Mouse (Mus musculus) gastrocnemius, adult 2 months (tissue): Measurements from ENCODE around the gene Flt3. TPM values are rescaled to one million over a fixed set of nuclear protein-coding genes. Genes with fewer than 3 reads are reported as not detected.
A peak's percentile ranks its signal among the peaks of the same experiment; 100 is the strongest.

Source experiments
- DNase-seq: peaks from one replicate; pipeline ENCODE4 v3.0.0; 2022
- H3K27ac ChIP-seq: fragments of 200-600 bp; 2 replicates; pipeline ENCODE4 v1.8.1; 2022; ENCODE audit warnings: mild to moderate bottlenecking
- H3K4me3 ChIP-seq: fragments of 200-600 bp; 2 replicates; pipeline ENCODE4 v1.8.1; 2022; ENCODE audit warnings: mild to moderate bottlenecking, moderate library complexity
- CTCF ChIP-seq: fragments of 200-600 bp; IDR thresholded peaks from 2 replicates; pipeline ENCODE4 v1.8.1; 2022; ENCODE audit warnings: antibody characterized with exemption, mild to moderate bottlenecking, moderate library complexity
- intact Hi-C: fragments of 180-260 bp; cut with DNase I; formaldehyde crosslinking; loops from one replicate; pipeline ENCODE4 v1.15.1; 2025
- total RNA-seq, 2 experiments: library from RNA; stranded (reverse); gene quantifications; 2 replicates each; pipeline ENCODE4 v1.2.3; 2021

The Flt3 gene
- total RNA-seq, 2 experiments from 2014 or later: not detected

GRCm38 (mm10) chr5:147430936-147431839 lies 30.9 kb upstream of the Flt3 start:
- peak; percentile 73 for DNase-seq
- Histone ChIP-seq H3K4me3 (peak overlapping the region; percentile 97), H3K27ac (peak overlapping the region; percentile 99)
- no peak for TF ChIP-seq CTCF
- intact Hi-C loops: loop anchor here (5.0 kb wide), 2 partner anchors 66 to 111 kb away; no protein-coding TSS in a partner anchor

GRCm38 (mm10) chr5:147430361-147430935 lies 30.2 kb upstream of the Flt3 start:
- DNase-seq: peak; percentile 84
- intact Hi-C loops: loop anchor here (5.0 kb wide), 2 partner anchors 67 to 112 kb away; no protein-coding TSS in a partner anchor
- TF ChIP-seq CTCF: no peak
- peak overlapping the region; percentile 97 for H3K4me3 ChIP-seq
- peak overlapping the region; percentile 99 for H3K27ac ChIP-seq

GRCm38 (mm10) chr5:147429535-147430305 lies 29.4 kb upstream of the Flt3 start, which contains the start of gene Pan3:
TSS of gene Pan3 (plus strand) at chr5:147430161.
- peak; percentile 98 for DNase-seq
- intact Hi-C loops: loop anchor here (5.0 kb wide), 3 partner anchors 68 to 482 kb away; partner anchors contain the start of gene Gtf3a
- no peak for TF ChIP-seq CTCF
- Histone ChIP-seq H3K27ac (peak within 1 kb of the TSS; percentile 99), H3K4me3 (peak within 1 kb of the TSS; percentile 97)

DNA sequence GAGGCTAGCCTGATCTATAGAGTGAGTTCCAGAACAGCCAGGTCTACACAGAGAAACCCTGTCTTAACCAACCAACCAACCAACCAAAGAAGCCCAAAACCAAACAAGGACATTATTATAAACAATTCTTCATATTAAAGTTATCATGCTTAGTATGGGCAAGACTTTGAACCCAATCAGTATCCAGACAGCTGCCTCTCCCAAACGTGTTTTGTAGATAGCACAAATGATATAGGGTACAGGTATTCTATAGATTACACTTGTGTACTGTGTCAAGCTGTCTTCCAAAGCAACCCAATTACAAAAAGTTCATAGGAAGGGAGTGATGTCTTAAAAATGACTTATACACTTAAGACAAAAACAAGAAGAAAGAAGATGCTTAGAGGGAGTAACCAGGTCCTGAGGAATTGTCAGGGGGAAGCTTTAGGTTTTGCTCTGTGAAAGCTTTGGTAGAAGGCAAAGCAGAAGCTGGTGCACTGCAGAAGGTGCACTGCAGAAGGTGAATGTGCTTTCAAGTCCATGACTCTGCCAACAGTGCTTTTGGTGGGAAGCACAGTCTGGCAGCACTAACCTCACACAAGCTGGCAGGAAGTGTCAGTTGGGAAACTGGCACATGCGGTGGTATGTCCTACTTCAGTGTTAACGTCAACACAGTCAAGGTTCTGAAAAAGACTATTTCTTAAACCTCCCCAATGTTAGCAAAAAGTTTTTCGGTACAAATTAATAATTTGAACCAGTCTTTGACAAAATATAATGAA lies 25.9 kb upstream of the Flt3 start:
- Histone ChIP-seq H3K27ac (no peak overlapping the region), H3K4me3 (no peak overlapping the region)
- intact Hi-C loops: loop anchor here (5.0 kb wide), 1 partner anchor 479 kb away; the partner anchor contains the start of gene Gtf3a
- no peak for DNase-seq
- no peak for TF ChIP-seq CTCF

GRCm38 (mm10) chr5:147423612-147424011 lies 23.3 kb upstream of the Flt3 start:
- intact Hi-C loops: no loop called here
- TF ChIP-seq CTCF: no peak; the same call in 1 of the 2 replicates
- H3K4me3 ChIP-seq: no peak overlapping the region
- DNase-seq: peak; percentile 34
- H3K27ac ChIP-seq: no peak overlapping the region

GRCm38 (mm10) chr5:147418394-147419121 lies 18.3 kb upstream of the Flt3 start:
- peak overlapping the region; percentile 45 for H3K4me3 ChIP-seq
- peak; percentile 54 for TF ChIP-seq CTCF
- peak; percentile 72 for DNase-seq
- intact Hi-C loops: loop anchor here (5.0 kb wide), 1 partner anchor 429 kb away; no protein-coding TSS in a partner anchor
- H3K27ac ChIP-seq: 0 out of 2 replicates have a peak overlapping the region, but pooled peaks have one; percentile 16

DNA sequence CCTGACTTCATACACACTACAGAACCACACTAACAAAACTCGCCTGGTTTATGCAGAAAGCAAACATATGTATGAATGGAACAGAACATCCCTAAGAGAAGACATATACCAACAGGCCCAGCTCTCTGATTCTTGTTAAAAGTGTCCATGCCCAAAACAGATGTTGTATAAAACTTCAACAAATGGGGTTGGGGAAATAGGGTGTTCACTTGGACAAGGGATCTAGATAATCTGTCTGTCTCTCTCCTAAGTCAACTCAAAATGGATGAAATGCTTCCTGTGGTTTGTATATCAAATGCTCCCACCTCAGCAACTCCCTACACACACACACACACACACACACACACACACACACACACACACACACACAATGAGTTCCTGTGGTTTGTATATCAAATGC lies 17.7 kb upstream of the Flt3 start:
- intact Hi-C loops: loop anchor here (5.0 kb wide), 1 partner anchor 429 kb away; no protein-coding TSS in a partner anchor
- H3K4me3 ChIP-seq: no peak overlapping the region

DNA sequence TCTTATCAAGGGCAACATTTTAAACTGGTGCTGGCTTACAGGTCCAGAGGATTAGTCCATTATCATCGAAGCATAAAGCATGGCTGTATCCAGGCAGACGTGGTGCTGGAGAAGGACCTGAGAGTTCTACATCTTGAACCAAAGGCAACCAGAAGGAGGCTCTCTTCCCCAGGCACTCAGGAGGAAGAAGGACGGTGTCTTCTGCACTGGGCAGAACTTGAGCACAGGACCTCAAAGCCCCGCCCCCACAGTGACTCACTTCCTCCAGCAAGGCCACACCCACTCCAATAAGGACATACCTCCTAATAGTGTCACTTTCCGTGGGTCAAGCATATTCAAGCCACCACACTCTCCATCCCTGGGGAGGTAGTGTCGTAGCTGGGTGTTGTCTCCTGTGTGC lies 10.3 kb upstream of the Flt3 start:
- no peak for DNase-seq
- Histone ChIP-seq H3K4me3 (no peak overlapping the region), H3K27ac (no peak overlapping the region)
- intact Hi-C loops: no loop called here
- TF ChIP-seq CTCF: no peak

More for the DNA sequence above, 17.7 kb upstream of the Flt3 start:
- no peak for DNase-seq
- H3K27ac ChIP-seq: no peak overlapping the region
- no peak for TF ChIP-seq CTCF

DNA sequence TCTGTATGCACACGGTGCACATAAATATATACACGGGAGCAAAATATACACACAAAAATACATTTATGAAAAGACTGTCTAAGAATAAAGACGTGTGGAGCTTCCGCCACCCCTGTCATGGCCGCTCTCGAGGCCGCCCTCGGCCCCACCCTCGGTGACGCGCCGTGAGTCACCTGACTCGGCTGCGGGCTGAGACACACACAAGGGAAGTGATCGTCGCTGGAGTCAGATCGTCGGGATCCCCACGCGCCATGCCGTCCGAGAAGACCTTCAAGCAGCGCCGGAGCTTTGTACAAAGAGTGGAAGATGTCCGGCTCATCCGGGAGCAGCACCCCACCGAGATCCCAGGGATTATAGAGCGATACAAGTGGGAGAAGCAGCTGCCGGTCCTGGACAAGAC lies 8.4 kb upstream of the Flt3 start:
- no peak overlapping the region for H3K27ac ChIP-seq
- DNase-seq: no peak
- peak overlapping the region; percentile 23 for H3K4me3 ChIP-seq
- intact Hi-C loops: no loop called here
- TF ChIP-seq CTCF: no peak

DNA sequence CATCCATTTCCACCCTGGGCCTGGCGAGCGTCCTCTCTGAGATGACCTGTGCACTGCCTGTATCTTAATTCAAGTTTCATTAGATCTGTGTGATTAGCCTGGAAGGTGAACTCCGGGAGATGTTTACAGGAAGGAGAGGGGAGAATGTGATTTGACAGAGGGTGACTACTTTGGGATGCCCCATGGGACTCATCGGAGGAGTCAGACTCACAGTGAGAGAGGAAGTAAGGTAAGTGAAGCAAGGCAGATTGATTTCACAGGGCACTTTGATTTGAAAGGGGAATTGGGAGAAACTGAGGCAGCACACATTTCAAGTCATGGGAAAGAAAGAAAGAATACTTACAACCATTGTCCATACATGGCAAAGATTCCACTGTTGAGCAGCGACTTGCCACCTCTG lies 5.8 kb upstream of the Flt3 start:
- Histone ChIP-seq H3K27ac (no peak overlapping the region), H3K4me3 (no peak overlapping the region)
- intact Hi-C loops: no loop called here
- no peak for DNase-seq
- TF ChIP-seq CTCF: no peak

GRCm38 (mm10) chr5:147402505-147402904 lies 2.2 kb upstream of the Flt3 start:
- intact Hi-C loops: loop anchor here (5.0 kb wide), 1 partner anchor 445 kb away; no protein-coding TSS in a partner anchor
- DNase-seq: peak; percentile 57
- Histone ChIP-seq H3K4me3 (no peak overlapping the region), H3K27ac (no peak overlapping the region)
- TF ChIP-seq CTCF: peak; percentile 63
